Mouse (Mus musculus) kidney, embryonic 14.5 days (tissue): ENCODE results near the gene Scap. TPM values are rescaled to one million over a fixed set of nuclear protein-coding genes. Genes with fewer than 3 reads are reported as not detected.
"Not testable (repeated sequence)": the region's sequence is repeated elsewhere in the genome, so short reads cannot be mapped to it uniquely, and the experiment has no call there.

Experiments
- ATAC-seq: fragments of 200-750 bp; cut with Nextera tagmentation; 2 replicates; pipeline ENCODE4 v1.8.0; 2017; ENCODE audit warnings: moderate number of reproducible peaks, mild to moderate bottlenecking, moderate TSS enrichment, moderate library complexity; ENCODE audit not compliant: low FRiP score, low TSS enrichment
- H3K27ac ChIP-seq: fragments of 300-500 bp; sonication (generic); 2 replicates; pipeline ENCODE4 v1.5.1; 2014; ENCODE audit warnings: low read depth, mild to moderate bottlenecking, low read length, moderate library complexity, mixed read lengths
- H3K27me3 ChIP-seq: fragments of 300-500 bp; sonication (generic); 2 replicates; pipeline ENCODE4 v1.6.1; 2014; ENCODE audit warnings: mild to moderate bottlenecking, low read length; ENCODE audit not compliant: control insufficient read depth, insufficient read depth
- H3K36me3 ChIP-seq: fragments of 300-500 bp; sonication (generic); 2 replicates; pipeline ENCODE4 v1.6.1; 2014; ENCODE audit warnings: low read length, mixed read lengths; ENCODE audit not compliant: control insufficient read depth, insufficient read depth
- H3K4me1 ChIP-seq: fragments of 300-500 bp; sonication (generic); 2 replicates; pipeline ENCODE4 v1.6.1; 2014; ENCODE audit warnings: low read length, mixed read lengths; ENCODE audit not compliant: control insufficient read depth, insufficient read depth
- H3K4me2 ChIP-seq: fragments of 300-500 bp; sonication (generic); replicated peaks from 2 replicates; pipeline ENCODE4 v1.6.1; 2014; ENCODE audit warnings: low read depth, mild to moderate bottlenecking, low read length
- H3K4me3 ChIP-seq: fragments of 300-500 bp; sonication (generic); 2 replicates; pipeline ENCODE4 v1.5.1; 2014; ENCODE audit warnings: mild to moderate bottlenecking, low read length
- H3K9ac ChIP-seq: fragments of 300-500 bp; sonication (generic); 2 replicates; pipeline ENCODE4 v1.6.1; 2014; ENCODE audit warnings: low read depth, mild to moderate bottlenecking, low read length, moderate library complexity
- H3K9me3 ChIP-seq: fragments of 300-500 bp; sonication (generic); 2 replicates; pipeline ENCODE4 v1.6.1; 2016; ENCODE audit warnings: low read length; ENCODE audit not compliant: control insufficient read depth
- WGBS: fragments of 180-500 bp; shearing (Covaris S2); extraction: QIAGEN DNeasy Blood & Tissue Kit; methylation state at CpG from one replicate; pipeline ENCODE4 v1.1.7; 2014; 5-methylcytosine and 5-hydroxymethylcytosine counted together
- polyA plus RNA-seq: library from polyadenylated mRNA; unstranded; fragments of >200 nt; fragmentation: Nextera tagmentation; extraction: Ambion mirVana; gene quantifications from 2 replicates; pipeline ENCODE4 v1.2.1, GENCODE M21; 2014

Scap gene
- polyA plus RNA-seq, 1 experiment from 2014 or later, result 37.5 TPM

GRCm38 (mm10) chr9:110328178-110328577 lies 4.9 kb upstream of the Scap start:
- Histone ChIP-seq H3K9me3 (no peaks in the 10 kb centered on the region), H3K27me3 (no peaks in the 10 kb centered on the region), H3K4me3 (no peak overlapping the region), H3K4me1 (no peaks in the 10 kb centered on the region), H3K27ac (no peak overlapping the region), H3K9ac (no peak overlapping the region), H3K36me3 (no peaks in the 10 kb centered on the region; the same call in 1 of the 2 replicates), H3K4me2 (no peak overlapping the region)
- WGBS, result 80% methylated on average over 2 of the region's 2 CpGs
- ATAC-seq, result no peak

- Histone ChIP-seq H3K9ac (no peak overlapping the region), H3K36me3 (no peaks in the 10 kb centered on the region), H3K4me2 (no peak overlapping the region), H3K4me3 (no peak overlapping the region), H3K27ac (no peak overlapping the region), H3K27me3 (no peaks in the 10 kb centered on the region), H3K4me1 (no peaks in the 10 kb centered on the region), H3K9me3 (no peaks in the 10 kb centered on the region)
- 51% methylated on average over 5 of the region's 5 CpGs for WGBS
- ATAC-seq, result no peak
Observed at GRCm38 (mm10) chr9:110328946-110329630, 4.0 kb upstream of the Scap start.

- no peak overlapping the region for H3K4me3 ChIP-seq
- no peaks in the 10 kb centered on the region for H3K4me1 ChIP-seq
- no peaks in the 10 kb centered on the region for H3K9me3 ChIP-seq
- no peaks in the 10 kb centered on the region for H3K27me3 ChIP-seq
- WGBS, result 82% methylated on average over 21 of the region's 21 CpGs
- no peak overlapping the region for H3K9ac ChIP-seq
- no peak for ATAC-seq
- H3K4me2 ChIP-seq, result no peak overlapping the region
- H3K27ac ChIP-seq, result no peak overlapping the region
- H3K36me3 ChIP-seq, result no peaks in the 10 kb centered on the region
Observed at GRCm38 (mm10) chr9:110329655-110330054, 3.4 kb upstream of the Scap start.

- Histone ChIP-seq H3K4me1 (no peaks in the 10 kb centered on the region), H3K9me3 (no peaks in the 10 kb centered on the region), H3K4me2 (no peak overlapping the region), H3K36me3 (no peaks in the 10 kb centered on the region), H3K4me3 (no peak overlapping the region), H3K27me3 (no peaks in the 10 kb centered on the region), H3K9ac (no peak overlapping the region), H3K27ac (no peak overlapping the region)
- 50% methylated on average over 6 of the region's 6 CpGs for WGBS
- no peak for ATAC-seq
Observed at GRCm38 (mm10) chr9:110330341-110330740, 2.7 kb upstream of the Scap start.

- H3K36me3 ChIP-seq, H3K27me3 ChIP-seq, H3K27ac ChIP-seq, H3K9me3 ChIP-seq, H3K4me1 ChIP-seq, ATAC-seq, H3K4me3 ChIP-seq, H3K9ac ChIP-seq, H3K4me2 ChIP-seq: not testable (repeated sequence)
- 90% methylated on average over 4 of the region's 5 CpGs for WGBS
Observed at GRCm38 (mm10) chr9:110330913-110331312, 2.2 kb upstream of the Scap start.

GRCm38 (mm10) chr9:110333896-110334259 lies 790 bp downstream of the Scap start:
- Histone ChIP-seq H3K27ac (no peak overlapping the region), H3K27me3 (no peaks in the 10 kb centered on the region), H3K4me3 (peak overlapping the region; percentile 60), H3K36me3 (no peaks in the 10 kb centered on the region), H3K4me2 (peak overlapping the region; percentile 61), H3K4me1 (no peaks in the 10 kb centered on the region), H3K9ac (peak overlapping the region; percentile 78), H3K9me3 (no peaks in the 10 kb centered on the region)
- WGBS, result 5% methylated on average over 12 of the region's 12 CpGs
- ATAC-seq, result peak; percentile 41; the same call in 1 of the 2 replicates

- H3K9me3 ChIP-seq, result no peaks in the 10 kb centered on the region
- 78% methylated on average over 8 of the region's 8 CpGs for WGBS
- no peak overlapping the region for H3K9ac ChIP-seq
- H3K4me3 ChIP-seq, result no peak overlapping the region
- H3K36me3 ChIP-seq, result no peaks in the 10 kb centered on the region
- ATAC-seq, result no peak
- no peaks in the 10 kb centered on the region for H3K27me3 ChIP-seq
- H3K4me1 ChIP-seq, result no peaks in the 10 kb centered on the region
- no peak overlapping the region for H3K27ac ChIP-seq
- no peak overlapping the region for H3K4me2 ChIP-seq
Observed at GRCm38 (mm10) chr9:110334849-110335248, 1.8 kb downstream of the Scap start.

- Histone ChIP-seq H3K4me1 (no peaks in the 10 kb centered on the region), H3K9ac (no peak overlapping the region), H3K27ac (no peak overlapping the region), H3K27me3 (no peaks in the 10 kb centered on the region), H3K4me3 (no peak overlapping the region), H3K36me3 (no peaks in the 10 kb centered on the region), H3K4me2 (no peak overlapping the region), H3K9me3 (no peaks in the 10 kb centered on the region)
- 86% methylated on average over 5 of the region's 5 CpGs for WGBS
- no peak for ATAC-seq
Observed at GRCm38 (mm10) chr9:110340037-110340750, 7.1 kb downstream of the Scap start.

- WGBS, result 78% methylated on average over 8 of the region's 8 CpGs
- no peak for ATAC-seq
- Histone ChIP-seq H3K9me3 (no peaks in the 10 kb centered on the region), H3K4me3 (no peak overlapping the region), H3K4me2 (no peak overlapping the region), H3K36me3 (no peaks in the 10 kb centered on the region), H3K9ac (no peak overlapping the region), H3K4me1 (no peaks in the 10 kb centered on the region), H3K27me3 (no peaks in the 10 kb centered on the region), H3K27ac (no peak overlapping the region)
Observed at GRCm38 (mm10) chr9:110342008-110342407, 8.9 kb downstream of the Scap start.
